Mouse (Mus musculus) layer of hippocampus, postnatal 25 days (tissue): ENCODE results near the gene Tspo2. TPM values are rescaled to one million over a fixed set of nuclear protein-coding genes. Genes with fewer than 3 reads are reported as not detected.
A peak's percentile ranks its signal among the peaks of the same experiment; 100 is the strongest.

ENCODE experiments used
- DNase-seq, 2 experiments: peaks; one replicate each; pipeline ENCODE4 v3.0.0; 2022; ENCODE audit warnings: mixed read lengths in 2 of 2, low spot score in 1 of 2; ENCODE audit errors: extremely low spot score in 1 of 2
- total RNA-seq, 2 experiments: library from RNA; stranded (reverse); gene quantifications; 2 replicates each; pipeline ENCODE4 v1.2.3; 2021

Tspo2 gene
- total RNA-seq, 2 experiments from 2014 or later = not detected

GRCm38 (mm10) chr17:48419571-48419970 lies 31.8 kb downstream of the Tspo2 start:
- DNase-seq = no peak

DNA sequence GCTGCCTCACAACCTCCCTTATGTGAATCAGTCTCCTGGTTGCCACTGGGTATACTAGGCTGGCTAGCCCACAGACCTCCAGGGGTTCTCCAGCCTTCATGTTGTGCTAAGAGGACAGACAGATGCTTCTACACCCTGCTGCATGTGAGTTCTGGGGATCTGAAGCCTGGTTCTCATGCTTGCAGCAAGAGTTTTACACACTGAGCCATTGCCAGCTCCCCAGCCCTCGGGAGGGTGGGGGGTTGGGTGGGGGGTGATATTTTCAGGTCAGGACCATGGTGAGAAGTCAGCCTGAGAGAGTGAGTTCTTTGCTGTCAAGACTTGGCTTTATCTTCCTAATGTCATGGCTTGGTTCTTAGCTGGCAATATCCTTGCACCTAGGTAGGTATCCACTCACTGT lies 32.5 kb downstream of the Tspo2 start:
- no peak for DNase-seq

GRCm38 (mm10) chr17:48418174-48418573 lies 33.1 kb downstream of the Tspo2 start:
- no peak for DNase-seq

- DNase-seq = no peak
Measured at GRCm38 (mm10) chr17:48417521-48417920, 33.8 kb downstream of the Tspo2 start.

DNA sequence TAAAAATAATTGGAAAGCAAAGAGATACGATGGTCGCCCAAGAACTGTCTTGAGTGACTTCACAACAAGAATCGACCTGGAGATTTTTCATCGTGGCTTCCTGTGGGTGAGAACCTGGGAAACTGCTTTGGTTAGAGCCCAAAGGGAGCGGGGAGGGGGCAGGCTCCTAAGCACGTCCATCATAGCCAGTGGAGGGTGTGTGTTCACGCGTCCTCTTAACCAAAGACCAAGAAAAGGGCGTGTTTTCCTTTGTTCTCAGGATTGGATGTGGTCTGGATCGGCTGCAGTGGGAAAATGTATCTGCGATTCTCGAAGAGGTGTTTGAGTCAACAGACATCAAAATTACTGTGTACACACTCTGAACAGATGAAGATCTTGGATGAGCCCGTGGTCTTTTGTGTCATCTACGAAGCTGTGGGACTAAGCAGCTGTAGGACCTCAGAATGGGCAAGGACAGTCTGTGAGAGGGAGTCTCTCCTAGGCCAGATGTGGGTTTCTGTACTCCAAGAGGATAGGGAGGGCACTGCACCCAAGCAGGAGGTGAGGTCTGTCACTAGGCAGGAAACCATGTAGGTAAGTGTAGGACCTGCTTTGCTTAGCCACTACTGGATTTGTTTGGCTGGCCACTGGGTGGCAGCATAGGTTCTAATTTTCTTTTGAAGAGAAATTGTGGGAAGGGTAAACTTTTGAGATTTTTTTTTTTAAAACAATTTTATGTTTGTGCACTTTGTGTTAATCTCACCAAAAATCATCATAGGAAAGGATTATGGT lies 34.7 kb downstream of the Tspo2 start:
- DNase-seq = peak; percentile 46 to 79

DNA sequence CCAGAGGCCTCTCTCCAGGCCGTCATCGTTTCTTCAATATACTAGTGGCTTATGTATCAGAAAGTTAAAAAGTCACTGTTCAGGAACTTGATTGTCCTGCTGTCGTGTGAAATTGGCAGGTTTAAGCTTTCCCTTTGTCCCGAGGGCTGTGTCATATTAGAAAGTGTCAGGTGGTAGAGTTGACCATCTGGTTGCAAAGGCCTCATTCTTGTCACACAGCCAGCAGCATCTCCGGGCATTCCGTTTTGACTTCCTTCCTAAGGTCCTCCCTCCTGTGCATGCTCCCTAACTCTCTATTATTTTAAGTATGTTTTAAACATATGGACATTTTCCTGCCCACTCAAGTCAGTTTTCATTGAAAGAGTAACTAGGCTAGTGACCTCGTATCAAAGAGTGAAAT lies 35.3 kb downstream of the Tspo2 start:
- no peak for DNase-seq

DNA sequence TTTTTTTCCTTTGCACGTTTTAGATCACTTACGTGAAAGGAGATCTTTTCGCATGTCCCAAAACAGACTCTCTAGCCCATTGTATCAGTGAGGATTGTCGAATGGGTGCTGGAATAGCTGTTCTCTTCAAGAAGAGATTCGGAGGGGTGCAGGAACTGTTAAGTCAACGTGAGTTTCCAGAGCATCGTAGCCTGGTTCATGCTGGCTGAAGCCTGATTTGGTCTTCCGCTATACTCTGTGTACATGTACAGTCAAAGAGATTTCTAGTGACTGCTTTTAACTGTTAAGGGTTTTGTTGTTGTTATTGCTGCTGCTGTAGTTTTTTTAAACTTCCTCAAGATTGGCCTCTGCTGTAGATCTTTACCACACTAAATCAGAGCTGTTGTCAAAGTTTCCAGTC lies 40.1 kb downstream of the Tspo2 start:
- no peak for DNase-seq

DNA sequence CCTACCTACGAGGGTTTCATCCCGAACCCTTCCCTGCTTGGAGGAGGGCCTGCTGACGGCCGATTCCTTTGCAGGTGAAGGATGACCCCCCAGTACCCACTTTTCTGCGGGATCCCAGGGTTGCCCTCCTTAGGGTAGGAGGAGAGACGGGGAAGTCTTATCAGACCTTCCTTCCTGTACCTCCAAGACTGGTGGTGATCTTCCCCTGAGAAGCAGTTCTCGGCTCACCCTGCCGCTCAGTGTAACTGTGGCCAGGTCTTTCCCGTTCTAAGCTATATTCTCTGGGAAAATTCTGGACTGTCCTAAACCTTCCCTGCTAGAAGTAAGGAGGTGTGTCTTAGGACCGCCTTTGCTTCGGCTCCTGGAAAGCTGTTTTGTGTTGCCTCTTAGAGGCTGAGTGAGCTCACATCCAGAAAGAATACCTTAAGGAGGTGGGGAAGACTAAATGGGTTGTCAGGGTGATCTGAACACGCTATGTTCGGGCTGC lies 41.0 kb downstream of the Tspo2 start:
- DNase-seq = no peak

GRCm38 (mm10) chr17:48409380-48410298 lies 41.7 kb downstream of the Tspo2 start, which contains the start of the genes Nfya and Oard1:
TSS of gene Nfya (minus strand) at chr17:48409906.
TSS of gene Oard1 (plus strand) at chr17:48410014.
- peak; percentile 96 to 99 for DNase-seq

DNA sequence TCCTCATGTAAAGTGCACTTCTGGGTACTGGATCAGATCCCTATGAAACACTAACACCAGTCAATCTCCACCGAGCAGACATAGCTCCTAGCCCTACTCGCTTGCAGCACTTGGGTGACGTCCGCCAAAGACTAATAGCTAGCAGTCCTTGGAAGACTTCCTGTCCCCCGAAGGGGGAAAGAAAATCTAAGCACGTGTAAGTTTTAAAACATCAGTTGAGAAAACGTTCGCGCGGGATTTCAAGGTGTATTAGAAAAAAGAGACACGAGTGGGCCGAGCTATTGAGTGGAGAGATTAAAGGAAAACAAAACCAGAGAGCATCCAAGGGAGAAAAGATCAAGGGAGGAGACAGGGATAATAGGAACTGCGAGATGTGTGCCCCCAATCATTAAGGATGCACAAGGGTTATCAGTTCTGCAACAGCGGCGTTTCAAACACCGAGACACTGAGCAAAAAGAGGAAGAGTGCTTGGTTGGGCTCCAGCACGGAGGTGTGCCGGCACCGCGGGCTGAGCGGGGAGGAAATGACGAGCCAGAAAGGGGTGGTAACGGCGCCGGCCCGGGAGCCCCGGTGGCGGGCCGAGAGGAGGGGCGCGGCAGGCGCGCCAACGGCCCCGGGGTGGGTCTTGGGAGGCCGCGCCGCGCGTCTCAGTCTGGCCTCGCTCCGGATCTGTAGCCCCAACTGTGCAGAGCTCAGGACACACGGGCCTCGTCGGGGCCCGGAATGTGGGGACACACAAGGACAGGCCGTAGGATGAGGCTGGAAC lies 42.6 kb downstream of the Tspo2 start:
- peak; percentile 41 to 57 for DNase-seq

DNA sequence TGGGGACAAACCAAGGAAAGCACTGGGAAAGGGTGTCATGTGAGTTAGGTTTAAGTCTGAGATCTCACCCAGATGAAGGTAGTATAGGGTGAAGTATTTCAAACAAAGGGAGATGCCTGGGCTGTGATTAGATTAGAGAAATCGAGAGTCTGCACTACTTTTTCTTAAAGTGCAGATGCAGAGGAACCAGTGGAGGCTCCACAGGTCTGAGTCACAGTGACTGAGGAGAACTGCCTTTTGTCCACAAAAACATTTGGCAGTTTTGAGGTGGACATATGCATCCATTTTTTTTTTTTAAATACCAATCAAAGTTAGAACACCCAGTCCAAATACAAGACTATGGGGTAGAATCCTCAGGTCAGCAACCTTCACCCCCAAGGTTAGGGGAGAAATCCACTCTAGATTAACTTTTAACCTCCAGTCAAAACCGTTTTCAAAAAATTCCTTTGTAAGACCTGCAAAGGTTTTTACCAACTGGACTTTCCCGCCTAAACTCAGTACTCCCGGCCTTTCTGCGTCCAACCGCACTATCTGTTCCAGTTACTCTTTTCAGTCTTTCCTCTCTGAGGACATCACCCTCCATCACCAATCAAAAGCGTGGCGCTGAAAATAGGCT lies 43.3 kb downstream of the Tspo2 start:
- DNase-seq = no peak

DNA sequence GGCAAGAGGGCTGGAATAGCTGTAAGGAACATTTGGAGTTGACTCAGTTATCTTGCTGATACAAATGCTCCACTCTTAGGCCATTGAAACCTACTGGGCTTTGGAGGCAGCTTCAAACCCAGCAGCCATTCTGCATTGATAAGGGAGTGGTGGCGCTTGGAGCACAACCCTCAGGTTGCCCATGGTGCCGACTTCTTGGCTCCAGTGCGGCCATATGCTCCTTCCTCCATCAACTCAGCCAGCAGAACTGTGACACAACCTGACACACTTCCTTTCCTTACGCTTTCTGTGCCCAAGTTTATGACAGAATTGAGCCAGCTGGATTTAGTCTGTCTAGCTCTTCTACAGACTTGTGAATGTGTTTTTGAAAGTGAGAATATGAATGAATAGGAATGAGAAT lies 44.2 kb downstream of the Tspo2 start:
- DNase-seq = no peak

- DNase-seq = no peak
Measured at GRCm38 (mm10) chr17:48404706-48405105, 46.6 kb downstream of the Tspo2 start.

GRCm38 (mm10) chr17:48403848-48404247 lies 47.5 kb downstream of the Tspo2 start:
- DNase-seq = no peak

DNA sequence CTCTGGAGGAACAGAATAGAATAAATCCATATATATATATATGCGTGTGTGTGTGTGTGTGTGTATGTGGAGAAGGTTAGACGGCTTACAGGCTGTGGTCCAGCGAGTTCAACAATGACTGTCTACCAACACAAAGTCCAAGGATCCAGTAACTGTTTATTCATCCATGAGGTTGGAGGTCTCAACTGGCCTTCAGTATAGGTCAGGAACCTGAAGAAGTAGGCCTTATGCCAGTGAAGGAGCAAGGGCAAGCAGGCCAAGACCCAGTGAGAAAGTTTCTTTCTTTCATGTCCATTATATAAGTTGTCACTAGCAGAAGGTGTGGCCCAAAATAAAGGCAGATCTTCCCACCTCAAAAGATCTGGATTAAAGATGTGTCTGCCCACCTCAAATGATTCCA lies 48.6 kb downstream of the Tspo2 start:
- DNase-seq = no peak

- no peak for DNase-seq
Measured at GRCm38 (mm10) chr17:48401710-48402109, 49.6 kb downstream of the Tspo2 start.
